Mouse (Mus musculus): ENCODE measurements around the gene Gm6509. TPM values are rescaled to one million over a fixed set of nuclear protein-coding genes. Genes with fewer than 3 reads are reported as not detected.
"Not testable (repeated sequence)": the region's sequence is repeated elsewhere in the genome, so short reads cannot be mapped to it uniquely, and the experiment has no call there.

Gm6509 gene
- not detected in 2 replicates for polyA plus RNA-seq (2012)

GRCm38 (mm10) chr5:94623679-94624078, at the start of gene Gm6509:
Gene Gm6509, plus strand, starts transcription at chr5:94623979.
- TF ChIP-seq GATA1 (IDR thresholded peaks at IDR 0.05; ENCODE audit: low read length), result not testable (repeated sequence)

GRCm38 (mm10) chr5:94616242-94616641, 7.5 kb upstream of the Gm6509 start, which contains the start of gene Gm3147:
Gene Gm3147, minus strand, starts transcription at chr5:94616342.
- not testable (repeated sequence) for TF ChIP-seq GATA1 (IDR thresholded peaks at IDR 0.05; ENCODE audit: low read length)

- not testable (repeated sequence) for TF ChIP-seq GATA1 (IDR thresholded peaks at IDR 0.05; ENCODE audit: low read length)
Observed at GRCm38 (mm10) chr5:94648082-94648481, 24.3 kb downstream of the Gm6509 start, which contains the start of gene Gm6205. Gene Gm6205, plus strand, starts transcription at chr5:94648382.

Other genes with a start within 250 kb of the Gm6509 start
- not detected in 2 replicates for gene Gm7682, start 178.2 kb upstream of the Gm6509 start, polyA plus RNA-seq (2012)
- gene Gm3139, start 97.7 kb upstream of the Gm6509 start, polyA plus RNA-seq (2012), result not detected in 2 replicates
- gene Gm3147, start 7.6 kb upstream of the Gm6509 start, polyA plus RNA-seq (2012), result not detected in 2 replicates
- not detected in 2 replicates for gene Gm6205, start 24.4 kb downstream of the Gm6509 start, polyA plus RNA-seq (2012)
- not detected in 2 replicates for gene Gm3183, start 241.5 kb downstream of the Gm6509 start, polyA plus RNA-seq (2012)